Mouse (Mus musculus): ENCODE data around the gene Nck2.

GRCm38 (mm10) chr1:43444531-43444930, at the start of gene Nck2:
- TF ChIP-seq CTCF (IDR thresholded peaks at IDR 0.05; ENCODE audit: low read depth) (no peak), EP300 (IDR thresholded peaks at IDR 0.05; ENCODE audit: low read depth) (no peak)
